Mouse (Mus musculus) liver, postnatal 0 days (tissue): ENCODE measurements around the gene Pcdh7. TPM values are rescaled to one million over a fixed set of nuclear protein-coding genes. Genes with fewer than 3 reads are reported as not detected.

ENCODE experiments used
- ATAC-seq: fragments of 200-750 bp; cut with Nextera tagmentation; 2 replicates; pipeline ENCODE4 v1.8.0; 2017; ENCODE audit warnings: mild to moderate bottlenecking, moderate library complexity
- DNase-seq: peaks from one replicate; pipeline ENCODE4 v3.0.0-alpha.2; 2016
- H3K27ac ChIP-seq: fragments of 300-500 bp; sonication (generic); 2 replicates; pipeline ENCODE4 v1.5.1; 2014; ENCODE audit warnings: antibody characterized with exemption, moderate library complexity, mild to moderate bottlenecking, low read depth
- H3K27me3 ChIP-seq: fragments of 300-500 bp; sonication (generic); 2 replicates; pipeline ENCODE4 v1.6.1; 2014; ENCODE audit warnings: low read length, control low read depth, mixed read lengths; ENCODE audit not compliant: insufficient read depth
- H3K36me3 ChIP-seq: fragments of 300-500 bp; sonication (generic); replicated peaks from 2 replicates; pipeline ENCODE4 v1.6.1; 2014; ENCODE audit warnings: mild to moderate bottlenecking, control low read depth, low read length, moderate library complexity, mixed read lengths; ENCODE audit not compliant: insufficient read depth
- H3K4me1 ChIP-seq: fragments of 300-500 bp; sonication (generic); 2 replicates; pipeline ENCODE4 v1.6.1; 2014; ENCODE audit warnings: antibody characterized with exemption, mild to moderate bottlenecking, control low read depth; ENCODE audit not compliant: insufficient read depth
- H3K4me2 ChIP-seq: fragments of 300-500 bp; sonication (generic); 2 replicates; pipeline ENCODE4 v1.6.1; 2014; ENCODE audit warnings: low read depth, mild to moderate bottlenecking, low read length, moderate library complexity, mixed read lengths
- H3K4me3 ChIP-seq: fragments of 300-500 bp; sonication (generic); 2 replicates; pipeline ENCODE4 v1.5.1; 2014; ENCODE audit warnings: low read depth, low read length
- H3K9ac ChIP-seq: fragments of 300-500 bp; sonication (generic); replicated peaks from 2 replicates; pipeline ENCODE4 v1.6.1; 2014; ENCODE audit warnings: mild to moderate bottlenecking, moderate library complexity
- H3K9me3 ChIP-seq: fragments of 300-500 bp; sonication (generic); 2 replicates; pipeline ENCODE4 v1.6.1; 2016; ENCODE audit warnings: mild to moderate bottlenecking, control low read depth, low read length, mixed read lengths
- CTCF ChIP-seq: sonication (generic); IDR thresholded peaks from 2 replicates; pipeline ENCODE4 v1.5.1; 2016; ENCODE audit warnings: antibody characterized with exemption, low read depth
- EP300 ChIP-seq: IDR thresholded peaks from 2 replicates; pipeline ENCODE4 v1.6.1; 2016; ENCODE audit warnings: antibody characterized with exemption, low read depth, mild to moderate bottlenecking
- WGBS: fragments of 180-500 bp; shearing (Covaris S2); extraction: QIAGEN DNeasy Blood & Tissue Kit; methylation state at CpG from one replicate; pipeline ENCODE4 v1.1.7; 2014; ENCODE audit not compliant: insufficient replicate concordance; 5-methylcytosine and 5-hydroxymethylcytosine counted together
- polyA plus RNA-seq: library from polyadenylated mRNA; unstranded; fragments of >200 nt; fragmentation: Nextera tagmentation; extraction: Ambion mirVana; gene quantifications from 2 replicates; pipeline ENCODE4 v1.2.1, GENCODE M21; 2015

Pcdh7 gene
- polyA plus RNA-seq, 1 experiment from 2014 or later = 0.38 TPM

- Histone ChIP-seq H3K9me3 (no peaks in the 10 kb centered on the region), H3K27ac (no peak overlapping the region), H3K36me3 (no peaks in the 10 kb centered on the region), H3K27me3 (peaks cover 67% of the 10 kb centered on the region), H3K9ac (no peak overlapping the region), H3K4me1 (peaks cover 30% of the 10 kb centered on the region), H3K4me3 (peak overlapping the region; percentile 59), H3K4me2 (peak overlapping the region; percentile 95)
- ATAC-seq = no peak
- DNase-seq = no peak
- TF ChIP-seq CTCF (no peak), EP300 (no peak)
- WGBS = 9% methylated on average over 34 of the region's 34 CpGs
These were observed 2.6 kb downstream of the Pcdh7 start for GRCm38 (mm10) chr5:57720206-57720880.

GRCm38 (mm10) chr5:57721148-57721712, 3.5 kb downstream of the Pcdh7 start:
- 47% methylated on average over 8 of the region's 8 CpGs for WGBS
- H3K36me3 ChIP-seq = no peaks in the 10 kb centered on the region
- 0 out of 2 replicates have a peak overlapping the region, but pooled peaks have one; percentile 6 for H3K4me2 ChIP-seq
- H3K4me3 ChIP-seq = no peak overlapping the region
- H3K27ac ChIP-seq = no peak overlapping the region
- H3K4me1 ChIP-seq = peaks cover 22% of the 10 kb centered on the region
- TF ChIP-seq EP300 = no peak
- H3K27me3 ChIP-seq = peaks cover 58% of the 10 kb centered on the region
- H3K9me3 ChIP-seq = no peaks in the 10 kb centered on the region
- H3K9ac ChIP-seq = no peak overlapping the region
- no peak for ATAC-seq
- no peak for DNase-seq

GRCm38 (mm10) chr5:57721927-57722326, 4.2 kb downstream of the Pcdh7 start:
- TF ChIP-seq CTCF (no peak), EP300 (no peak)
- Histone ChIP-seq H3K9ac (no peak overlapping the region), H3K4me1 (peaks cover 17% of the 10 kb centered on the region), H3K27me3 (peaks cover 52% of the 10 kb centered on the region), H3K36me3 (no peaks in the 10 kb centered on the region), H3K9me3 (no peaks in the 10 kb centered on the region), H3K27ac (no peak overlapping the region), H3K4me3 (no peak overlapping the region), H3K4me2 (0 out of 2 replicates have a peak overlapping the region, but pooled peaks have one; percentile 13)
- whole genome bisulfite sequencing = 22% methylated on average over 6 of the region's 6 CpGs
- ATAC-seq = no peak
- DNase-seq = no peak

- DNase-seq = no peak
- H3K4me1 ChIP-seq = no peaks in the 10 kb centered on the region
- H3K27ac ChIP-seq = no peak overlapping the region
- no peaks in the 10 kb centered on the region for H3K36me3 ChIP-seq
- no peak for TF ChIP-seq CTCF
- TF ChIP-seq EP300 = no peak
- 52% methylated on average over 1 of the region's 1 CpGs for WGBS
- no peaks in the 10 kb centered on the region for H3K9me3 ChIP-seq
- no peaks in the 10 kb centered on the region for H3K27me3 ChIP-seq
- H3K4me2 ChIP-seq = no peak overlapping the region
- no peak overlapping the region for H3K9ac ChIP-seq
- no peak for ATAC-seq
- no peak overlapping the region for H3K4me3 ChIP-seq
These were observed 15.7 kb downstream of the Pcdh7 start for GRCm38 (mm10) chr5:57733451-57733850.

- H3K27ac ChIP-seq = no peak overlapping the region
- no peak overlapping the region for H3K4me3 ChIP-seq
- H3K36me3 ChIP-seq = no peaks in the 10 kb centered on the region
- TF ChIP-seq CTCF (no peak), EP300 (no peak)
- ATAC-seq (no peak), DNase-seq (no peak)
- 31% methylated on average over 6 of the region's 6 CpGs for WGBS
- H3K4me1 ChIP-seq = no peaks in the 10 kb centered on the region
- no peaks in the 10 kb centered on the region for H3K9me3 ChIP-seq
- no peak overlapping the region for H3K9ac ChIP-seq
- H3K4me2 ChIP-seq = no peak overlapping the region
- H3K27me3 ChIP-seq = no peaks in the 10 kb centered on the region
These were observed 18.0 kb downstream of the Pcdh7 start for GRCm38 (mm10) chr5:57735723-57736122.

- H3K4me2 ChIP-seq = peak overlapping the region; percentile 29; the same call in 1 of the 2 replicates
- H3K4me1 ChIP-seq = 0 out of 2 replicates have a peak, but pooled peaks cover 3% of the 10 kb centered on the region
- DNase-seq (peak; percentile 23), ATAC-seq (no peak)
- no peaks in the 10 kb centered on the region for H3K27me3 ChIP-seq
- WGBS = 12% methylated on average over 6 of the region's 6 CpGs
- H3K9me3 ChIP-seq = no peaks in the 10 kb centered on the region
- no peaks in the 10 kb centered on the region for H3K36me3 ChIP-seq
- H3K4me3 ChIP-seq = no peak overlapping the region
- no peak for TF ChIP-seq EP300
- TF ChIP-seq CTCF = no peak
- H3K27ac ChIP-seq = no peak overlapping the region; the same call in 1 of the 2 replicates
- no peak overlapping the region; the same call in 1 of the 2 replicates for H3K9ac ChIP-seq
These were observed 25.2 kb downstream of the Pcdh7 start for GRCm38 (mm10) chr5:57742924-57743323.
